Mouse (Mus musculus): Measurements from ENCODE around the gene Rasa4.

The Rasa4 gene

DNA sequence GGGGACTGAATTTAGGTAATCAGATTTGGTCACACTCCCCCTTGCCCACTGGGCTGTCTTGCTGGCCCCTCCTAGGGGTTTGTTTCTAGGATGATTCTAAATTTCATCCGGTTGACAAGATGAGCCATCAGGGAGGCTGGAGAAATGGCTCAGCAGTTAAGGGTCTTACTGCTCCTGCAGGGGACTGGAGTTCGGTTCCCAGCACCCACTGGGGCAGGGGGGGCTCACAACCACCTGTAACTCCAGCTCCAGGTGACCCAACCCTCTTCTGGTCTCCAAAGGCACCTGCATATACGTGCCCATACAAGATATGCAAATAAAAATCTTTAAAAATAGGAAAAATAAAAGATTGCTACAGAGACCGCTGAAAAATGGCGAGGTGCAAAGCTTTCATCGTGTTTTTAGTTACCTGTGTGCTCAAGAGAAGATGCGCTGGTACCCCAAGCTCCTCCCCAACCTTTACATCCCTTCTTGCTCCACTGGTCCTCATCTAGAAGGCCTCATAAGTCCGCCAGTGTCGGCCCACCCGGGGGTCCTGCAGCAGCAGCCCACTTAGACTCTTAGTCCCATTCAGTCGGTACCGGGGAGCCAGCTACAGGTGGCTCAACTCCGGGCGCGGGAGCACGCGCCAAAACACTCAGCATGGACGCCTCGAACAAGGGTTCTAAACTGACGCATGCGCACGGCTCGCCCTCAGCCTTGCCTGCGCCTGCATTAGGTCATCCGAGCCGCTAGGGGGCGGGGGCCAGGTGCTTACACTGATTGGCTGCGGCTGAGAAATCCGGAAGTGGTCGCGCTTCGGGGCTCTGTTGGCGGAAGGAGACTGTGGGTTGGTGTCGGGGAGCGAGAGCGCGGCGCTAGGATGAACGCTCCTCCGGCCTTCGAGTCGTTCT, 32.4 kb downstream of the Rasa4 start, which contains the start of gene Polr2j:
TSS of gene Polr2j (plus strand) at position 741 of the 893 bp plus-strand sequence.
- Histone ChIP-seq H3K27me3 (ENCODE audit: control insufficient read depth, insufficient read depth, low read length, poor library complexity, severe bottlenecking) (no peaks in the 10 kb centered on the region), H3K36me3 (ENCODE audit: control insufficient read depth, insufficient read depth, low read length, poor library complexity, severe bottlenecking) (peaks cover 2% of the 10 kb centered on the region; the same call in 1 of the 2 replicates)
- DNase-seq (ENCODE audit: low read depth, low spot score): peak; percentile 98

DNA sequence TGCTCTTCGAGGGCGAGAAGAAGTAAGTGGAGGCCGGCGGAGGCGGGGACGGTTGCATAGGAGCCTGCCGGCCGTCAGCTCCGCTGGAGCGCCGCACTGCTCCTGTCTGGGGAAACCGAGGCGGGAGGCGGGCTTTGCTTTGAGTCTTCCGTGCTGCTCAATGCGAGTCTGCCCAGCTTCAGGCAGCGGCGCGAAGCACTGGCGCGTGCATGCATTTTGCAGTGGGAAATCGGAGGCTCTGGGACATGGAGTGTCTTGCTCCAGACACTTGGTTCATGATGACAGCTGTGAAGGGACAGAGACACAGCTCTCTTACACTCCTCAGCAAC, 33.0 kb downstream of the Rasa4 start:
- Histone ChIP-seq H3K27me3 (ENCODE audit: control insufficient read depth, insufficient read depth, low read length, poor library complexity, severe bottlenecking) (no peaks in the 10 kb centered on the region), H3K36me3 (ENCODE audit: control insufficient read depth, insufficient read depth, low read length, poor library complexity, severe bottlenecking) (peaks cover 2% of the 10 kb centered on the region; the same call in 1 of the 2 replicates)
- no peak for DNase-seq (ENCODE audit: low read depth, low spot score)

DNA sequence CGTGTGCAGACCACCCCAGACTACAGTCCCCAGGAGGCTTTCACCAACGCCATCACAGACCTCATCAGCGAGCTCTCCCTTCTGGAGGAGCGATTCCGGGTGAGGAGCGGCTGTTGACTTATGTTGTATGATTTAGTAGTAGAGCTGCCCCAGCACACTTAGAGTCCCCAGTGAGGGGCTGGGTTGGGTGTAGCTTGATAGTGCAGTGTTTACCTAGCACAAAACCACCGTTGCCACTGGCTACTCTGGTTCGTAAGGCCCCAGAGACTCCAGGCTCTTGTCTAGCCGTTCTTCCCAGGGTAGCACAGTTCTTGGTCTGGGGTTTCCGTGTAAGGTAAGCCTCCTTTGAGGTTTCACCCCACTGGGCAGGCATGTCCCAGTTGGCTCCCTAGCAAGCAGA, 38.4 kb downstream of the Rasa4 start:
- H3K36me3 ChIP-seq (ENCODE audit: control insufficient read depth, insufficient read depth, low read length, poor library complexity, severe bottlenecking): peaks cover 7% of the 10 kb centered on the region
- no peaks in the 10 kb centered on the region for H3K27me3 ChIP-seq (ENCODE audit: control insufficient read depth, insufficient read depth, low read length, poor library complexity, severe bottlenecking)
- DNase-seq (ENCODE audit: low read depth, low spot score): no peak

DNA sequence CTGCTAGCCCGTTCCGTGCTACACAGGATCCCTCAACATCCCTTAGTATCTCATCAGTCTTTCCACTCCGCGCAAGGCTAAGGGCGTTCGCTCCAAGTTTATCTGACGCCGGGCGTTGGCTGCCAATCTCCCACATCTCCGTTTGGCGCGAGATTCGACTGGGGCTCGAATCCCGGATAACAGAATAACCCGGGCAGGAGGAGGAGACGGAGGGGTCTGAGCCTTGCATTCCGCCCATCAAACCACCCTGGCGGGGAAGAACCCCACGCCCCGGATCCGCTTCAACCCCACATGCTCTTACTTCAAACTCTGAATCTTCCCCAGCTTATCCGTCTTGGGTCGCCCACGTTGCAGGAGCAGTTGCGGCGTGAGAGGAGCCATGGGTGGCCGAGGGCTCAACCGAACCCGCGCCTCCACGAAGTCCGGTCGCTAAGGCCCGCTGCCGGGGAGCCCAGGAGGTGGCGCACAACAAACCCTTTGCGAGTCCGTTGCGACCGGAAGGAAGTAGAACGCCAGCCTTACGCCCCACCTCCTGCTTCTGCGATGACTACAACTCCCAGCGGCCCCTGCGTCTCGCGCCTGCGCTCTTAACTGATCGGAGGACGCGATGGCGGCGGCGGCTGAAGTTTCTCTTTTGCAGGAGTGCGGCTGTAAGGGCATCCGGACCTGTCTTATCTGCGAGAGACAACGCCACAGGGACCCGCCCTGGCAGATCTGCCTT, 52.0 kb downstream of the Rasa4 start, which contains the start of the genes Lrwd1 and Alkbh4:
TSS of gene Lrwd1 (minus strand) at position 504 of the 721 bp plus-strand sequence.
TSS of gene Alkbh4 (plus strand) at position 576 of the 721 bp plus-strand sequence.
- H3K27me3 ChIP-seq (ENCODE audit: control insufficient read depth, insufficient read depth, low read length, poor library complexity, severe bottlenecking): no peaks in the 10 kb centered on the region
- H3K36me3 ChIP-seq (ENCODE audit: control insufficient read depth, insufficient read depth, low read length, poor library complexity, severe bottlenecking): peaks cover 2% of the 10 kb centered on the region
- peak; percentile 98 for DNase-seq (ENCODE audit: low read depth, low spot score)

DNA sequence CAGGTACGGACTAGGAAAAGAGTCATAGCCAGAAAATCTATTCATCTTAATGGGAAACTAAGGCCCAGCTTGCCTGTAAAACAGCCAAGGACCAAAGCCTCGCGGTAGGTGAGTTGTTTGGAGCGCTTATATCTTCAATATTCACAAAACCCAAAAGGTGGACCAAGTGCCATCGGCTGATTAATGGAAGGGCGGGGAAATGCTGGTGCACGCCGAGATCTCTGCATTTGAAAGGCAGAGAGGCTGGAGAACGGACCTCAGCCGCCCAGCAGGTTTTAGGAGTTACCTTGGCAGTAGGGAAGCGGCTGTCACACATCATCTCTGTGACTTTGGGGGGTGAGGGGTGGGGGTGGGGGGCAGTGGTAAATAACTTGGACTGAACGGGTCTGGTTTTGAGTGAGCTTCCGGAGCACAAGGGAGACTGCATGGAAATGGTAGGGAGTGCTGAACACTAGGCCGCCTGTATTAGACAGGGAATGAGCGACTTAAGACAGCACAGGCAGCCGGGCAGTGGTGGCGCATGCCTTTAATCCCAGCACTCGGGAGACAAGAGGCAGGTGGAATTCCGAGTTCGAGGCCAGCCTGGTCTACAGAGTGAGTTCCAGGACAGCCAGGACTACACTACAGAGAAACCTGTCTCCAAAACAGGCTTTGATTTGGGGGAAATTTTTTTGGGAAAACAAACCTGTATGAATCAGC, 52.7 kb downstream of the Rasa4 start:
- no peak for DNase-seq (ENCODE audit: low read depth, low spot score)
- no peaks in the 10 kb centered on the region for H3K27me3 ChIP-seq (ENCODE audit: control insufficient read depth, insufficient read depth, low read length, poor library complexity, severe bottlenecking)
- H3K36me3 ChIP-seq (ENCODE audit: control insufficient read depth, insufficient read depth, low read length, poor library complexity, severe bottlenecking): peaks cover 4% of the 10 kb centered on the region

DNA sequence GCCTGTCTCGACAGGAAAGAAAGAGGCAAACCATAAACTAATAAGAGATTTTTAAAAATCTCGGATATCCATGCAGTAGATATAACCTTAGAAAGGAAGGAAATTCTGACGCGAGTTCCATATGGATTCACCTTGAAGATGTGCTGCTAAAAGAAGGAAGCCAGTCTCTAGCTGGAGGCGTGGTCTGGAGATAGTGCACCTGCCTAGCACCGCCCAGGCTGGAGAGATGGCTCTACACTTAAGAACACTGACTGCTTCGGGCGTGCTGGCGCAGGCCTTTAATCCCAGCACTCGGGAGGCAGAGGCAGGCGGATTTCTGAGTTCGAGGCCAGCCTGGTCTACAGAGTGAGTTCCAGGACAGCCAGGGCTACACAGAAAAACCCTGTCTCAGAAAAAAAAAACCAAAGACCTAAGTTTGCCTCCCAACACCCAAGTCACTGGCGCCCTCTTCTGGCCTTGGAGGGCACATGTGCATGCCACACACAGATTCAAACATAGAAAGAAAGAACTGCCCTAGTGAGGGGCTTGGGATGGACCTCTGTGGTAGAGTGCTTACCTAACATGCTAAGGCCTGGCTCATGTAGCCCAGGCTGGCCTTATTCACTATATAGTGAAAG, 54.0 kb downstream of the Rasa4 start:
- peak; percentile 84 for DNase-seq (ENCODE audit: low read depth, low spot score)
- H3K36me3 ChIP-seq (ENCODE audit: control insufficient read depth, insufficient read depth, low read length, poor library complexity, severe bottlenecking): peaks cover 4% of the 10 kb centered on the region
- no peaks in the 10 kb centered on the region for H3K27me3 ChIP-seq (ENCODE audit: control insufficient read depth, insufficient read depth, low read length, poor library complexity, severe bottlenecking)

DNA sequence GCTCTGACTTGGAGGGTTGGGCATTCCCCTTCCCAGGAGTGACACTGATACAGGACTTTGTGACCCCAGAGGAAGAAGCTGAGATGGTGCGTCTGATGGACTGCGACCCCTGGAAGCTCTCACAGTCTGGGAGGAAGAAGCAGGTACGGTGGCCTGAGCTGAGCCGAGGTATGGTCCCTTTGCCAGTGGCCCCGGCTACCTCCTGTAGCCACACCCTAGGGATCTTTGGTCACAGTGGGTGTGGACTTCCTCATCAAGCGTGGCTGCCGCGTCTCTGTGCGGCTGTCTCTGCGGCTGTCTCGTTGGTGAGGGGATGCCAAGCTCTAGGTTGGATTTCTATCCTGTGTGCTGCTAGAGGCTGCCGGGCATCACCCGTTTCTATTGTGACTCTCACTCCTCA, 55.7 kb downstream of the Rasa4 start:
- DNase-seq (ENCODE audit: low read depth, low spot score): no peak
- Histone ChIP-seq H3K36me3 (ENCODE audit: control insufficient read depth, insufficient read depth, low read length, poor library complexity, severe bottlenecking) (peaks cover 4% of the 10 kb centered on the region), H3K27me3 (ENCODE audit: control insufficient read depth, insufficient read depth, low read length, poor library complexity, severe bottlenecking) (no peaks in the 10 kb centered on the region)

DNA sequence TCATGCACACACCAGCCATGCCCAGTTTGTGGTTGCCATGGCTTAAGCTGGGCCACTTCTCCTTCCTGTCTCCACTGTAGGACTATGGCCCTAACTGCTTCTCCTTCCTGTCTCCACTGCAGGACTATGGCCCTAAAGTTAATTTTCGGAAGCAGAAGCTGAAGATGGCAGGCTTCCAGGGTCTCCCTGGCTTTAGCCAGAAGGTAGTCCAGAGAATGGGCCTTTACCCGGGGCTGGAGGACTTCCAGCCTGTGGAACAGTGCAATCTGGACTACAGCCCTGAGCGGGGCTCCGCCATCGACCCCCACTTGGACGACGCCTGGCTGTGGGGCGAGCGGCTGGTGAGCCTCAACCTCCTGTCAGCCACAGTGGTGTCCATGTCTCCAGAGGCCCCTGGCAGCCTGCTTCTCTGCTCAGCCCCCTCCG, 56.4 kb downstream of the Rasa4 start:
- Histone ChIP-seq H3K27me3 (ENCODE audit: control insufficient read depth, insufficient read depth, low read length, poor library complexity, severe bottlenecking) (no peaks in the 10 kb centered on the region), H3K36me3 (ENCODE audit: control insufficient read depth, insufficient read depth, low read length, poor library complexity, severe bottlenecking) (peaks cover 4% of the 10 kb centered on the region)
- DNase-seq (ENCODE audit: low read depth, low spot score): no peak

DNA sequence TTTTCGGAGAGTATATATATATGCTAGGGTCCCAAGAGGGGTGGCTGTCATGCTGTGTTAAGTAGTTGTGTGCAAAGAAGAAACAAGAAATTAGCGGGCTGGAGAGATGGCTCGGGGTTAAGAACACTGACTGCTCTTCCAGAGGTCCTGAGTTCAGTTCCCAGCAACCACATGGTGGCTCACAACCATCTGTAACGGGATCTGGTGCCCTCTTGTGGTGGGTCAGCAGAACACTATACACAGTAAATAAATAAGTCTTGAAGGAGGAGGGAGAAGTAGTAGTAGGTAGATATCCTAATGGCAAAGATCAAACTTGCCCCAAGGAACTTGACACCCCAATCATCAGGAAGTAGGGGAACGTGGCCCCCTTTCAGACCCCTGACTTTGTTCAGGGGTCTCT, 59.0 kb downstream of the Rasa4 start:
- Histone ChIP-seq H3K27me3 (ENCODE audit: control insufficient read depth, insufficient read depth, low read length, poor library complexity, severe bottlenecking) (no peaks in the 10 kb centered on the region), H3K36me3 (ENCODE audit: control insufficient read depth, insufficient read depth, low read length, poor library complexity, severe bottlenecking) (peaks cover 4% of the 10 kb centered on the region)
- peak; percentile 48 for DNase-seq (ENCODE audit: low read depth, low spot score)

DNA sequence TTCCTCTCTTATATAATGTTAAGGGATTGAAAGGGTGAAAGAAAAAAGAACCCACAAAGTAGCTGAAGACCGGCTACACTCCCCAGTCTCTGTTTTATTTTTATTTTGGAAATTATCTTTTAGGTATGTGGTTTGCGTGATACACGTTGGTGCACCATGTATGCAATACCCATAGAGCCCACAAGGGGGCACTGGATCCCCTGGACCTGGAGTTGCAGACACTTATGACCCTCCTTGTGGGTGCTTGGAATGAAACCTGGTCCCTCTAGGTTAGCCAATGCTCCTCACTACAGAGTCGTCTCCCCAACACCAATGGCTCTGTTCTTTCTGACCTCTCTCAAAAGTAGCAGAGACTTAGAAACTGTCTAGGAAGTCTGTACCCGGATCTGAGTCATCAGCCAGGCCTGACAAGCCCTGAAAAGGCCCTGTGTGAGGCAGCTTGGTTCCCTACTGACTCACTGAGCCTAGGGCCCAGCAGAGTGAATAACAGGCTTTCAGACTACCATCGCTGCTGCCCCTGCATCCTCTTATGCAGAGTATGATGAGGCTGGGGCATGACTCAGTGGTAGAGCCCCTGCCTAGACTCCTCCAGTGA, 59.5 kb downstream of the Rasa4 start:
- H3K36me3 ChIP-seq (ENCODE audit: control insufficient read depth, insufficient read depth, low read length, poor library complexity, severe bottlenecking): peaks cover 4% of the 10 kb centered on the region
- DNase-seq (ENCODE audit: low read depth, low spot score): peak; percentile 46
- no peaks in the 10 kb centered on the region for H3K27me3 ChIP-seq (ENCODE audit: control insufficient read depth, insufficient read depth, low read length, poor library complexity, severe bottlenecking)

- peaks cover 4% of the 10 kb centered on the region for H3K36me3 ChIP-seq (ENCODE audit: control insufficient read depth, insufficient read depth, low read length, poor library complexity, severe bottlenecking)
- DNase-seq (ENCODE audit: low read depth, low spot score): no peak
- no peaks in the 10 kb centered on the region for H3K27me3 ChIP-seq (ENCODE audit: control insufficient read depth, insufficient read depth, low read length, poor library complexity, severe bottlenecking)
Measured at GRCm38 (mm10) chr5:136144606-136145430, 61.1 kb downstream of the Rasa4 start.

- no peaks in the 10 kb centered on the region for H3K27me3 ChIP-seq (ENCODE audit: control insufficient read depth, insufficient read depth, low read length, poor library complexity, severe bottlenecking)
- peak; percentile 33 for DNase-seq (ENCODE audit: low read depth, low spot score)
- no peaks in the 10 kb centered on the region for H3K36me3 ChIP-seq (ENCODE audit: control insufficient read depth, insufficient read depth, low read length, poor library complexity, severe bottlenecking)
Measured at GRCm38 (mm10) chr5:136146936-136147335, 63.2 kb downstream of the Rasa4 start.

DNA sequence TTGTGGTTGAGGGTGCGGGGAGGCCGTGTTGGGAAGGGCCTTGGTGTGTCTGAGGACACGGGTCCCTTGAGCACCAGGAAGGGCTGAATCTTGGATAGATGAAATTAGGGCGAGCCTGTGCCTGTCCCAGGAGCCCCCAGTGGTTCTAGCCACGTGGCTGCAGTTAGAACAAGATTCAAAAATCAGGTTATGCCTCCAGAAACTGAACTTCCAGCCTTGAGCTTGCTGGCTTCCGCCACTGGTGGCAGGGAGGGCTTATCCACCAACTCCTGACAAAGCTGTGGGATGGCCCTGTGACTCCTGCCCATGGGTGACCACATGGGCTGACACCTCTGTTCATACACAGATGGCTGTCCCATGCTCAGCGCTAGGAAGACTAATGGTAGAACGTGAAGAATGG, 64.0 kb downstream of the Rasa4 start:
- DNase-seq (ENCODE audit: low read depth, low spot score): no peak
- no peaks in the 10 kb centered on the region for H3K27me3 ChIP-seq (ENCODE audit: control insufficient read depth, insufficient read depth, low read length, poor library complexity, severe bottlenecking)
- H3K36me3 ChIP-seq (ENCODE audit: control insufficient read depth, insufficient read depth, low read length, poor library complexity, severe bottlenecking): no peaks in the 10 kb centered on the region

All from splenic B cell, adult 2 months (primary cell).